Mouse (Mus musculus) lung, postnatal 0 days (tissue): ENCODE measurements at regions not wholly inside any gene's neighbourhood (a gene's known extent, or its start where the extent isn't known, plus 50 kb on each side); places are given as distances from the start of the nearest gene placed in this dataset.

Experiments used
- CTCF ChIP-seq: IDR thresholded peaks from 2 replicates; pipeline ENCODE4 v1.5.1; 2016; ENCODE audit warnings: antibody characterized with exemption, mild to moderate bottlenecking
- EP300 ChIP-seq: IDR thresholded peaks from 2 replicates; pipeline ENCODE4 v1.6.1; 2016; ENCODE audit warnings: antibody characterized with exemption, mild to moderate bottlenecking, control low read depth

GRCm38 (mm10) chr19:36242946-36243345, 105.2 kb upstream of the Pcgf5 start:
- TF ChIP-seq EP300, result no peak
- TF ChIP-seq CTCF, result no peak
